Mouse (Mus musculus) CH12.LX (cell line): ENCODE results near the gene Ehd2. TPM values are rescaled to one million over a fixed set of nuclear protein-coding genes. Genes with fewer than 3 reads are reported as not detected.
A peak's percentile ranks its signal among the peaks of the same experiment; 100 is the strongest.

Experiments
- DNase-seq: peaks from one replicate; pipeline ENCODE4 v3.0.0-alpha.2; 2013; ENCODE audit errors: extremely low read depth
- H3K27ac ChIP-seq: 2 replicates; pipeline ENCODE4 v1.5.1; 2012; ENCODE audit warnings: low read depth, mild to moderate bottlenecking, control low read depth, moderate library complexity; ENCODE audit not compliant: insufficient read depth
- H3K27me3 ChIP-seq: replicated peaks from 2 replicates; pipeline ENCODE3; 2012; ENCODE audit warnings: inconsistent platforms
- H3K36me3 ChIP-seq, 2 experiments: replicated peaks in 1 of 2; 2 replicates each; pipeline versions ENCODE3 to v1.6.1; 2012; ENCODE audit warnings: inconsistent platforms in 1 of 2, low read length in 1 of 2, mild to moderate bottlenecking in 1 of 2, mixed read lengths in 1 of 2, moderate library complexity in 1 of 2; ENCODE audit not compliant: control insufficient read depth in 1 of 2, insufficient read depth in 1 of 2
- H3K4me1 ChIP-seq, 2 experiments: 2 replicates each; pipeline ENCODE4 v1.6.1; 2012; ENCODE audit warnings: inconsistent platforms in 1 of 2, moderate library complexity in 1 of 2; ENCODE audit not compliant: insufficient read depth in 2 of 2, control insufficient read depth in 1 of 2
- H3K4me2 ChIP-seq: 2 replicates; pipeline ENCODE4 v1.6.1; 2012; ENCODE audit warnings: low read depth, mild to moderate bottlenecking, control low read depth; ENCODE audit not compliant: poor library complexity, insufficient read depth, severe bottlenecking
- H3K4me3 ChIP-seq, 3 experiments: fragments of 150-350 bp in 1 of 3; sonication (generic) in 1 of 3; replicated peaks in 1 of 3; 2 replicates each; pipeline versions ENCODE3 to v1.5.1; 2011 to 2012; ENCODE audit warnings: low read depth in 2 of 3, low read length in 2 of 3, mild to moderate bottlenecking in 2 of 3, moderate library complexity in 2 of 3, control low read depth in 1 of 3, improper control_type of control experiment in 1 of 3, inconsistent platforms in 1 of 3, mixed read lengths in 1 of 3; ENCODE audit not compliant: poor library complexity in 1 of 3
- H3K79me2 ChIP-seq: replicated peaks from 2 replicates; pipeline ENCODE4 v1.6.1; 2012; ENCODE audit warnings: mild to moderate bottlenecking, moderate library complexity; ENCODE audit not compliant: control insufficient read depth, poor library complexity, insufficient read depth, severe bottlenecking; ENCODE audit errors: extremely low read depth
- H3K9ac ChIP-seq: 2 replicates; pipeline ENCODE4 v1.6.1; 2012; ENCODE audit warnings: low read depth, mild to moderate bottlenecking, control low read depth, moderate library complexity; ENCODE audit not compliant: insufficient read depth
- H3K9me3 ChIP-seq: replicated peaks from 2 replicates; pipeline ENCODE3; 2012; ENCODE audit warnings: low read length, inconsistent platforms, mixed read lengths
- BHLHE40 ChIP-seq: IDR thresholded peaks from 2 replicates; pipeline ENCODE4 v1.6.1; 2011; ENCODE audit warnings: mild to moderate bottlenecking, low read depth, low read length, improper control_type of control experiment
- CHD1 ChIP-seq: IDR thresholded peaks from 2 replicates; pipeline ENCODE4 v1.6.1; 2012; ENCODE audit warnings: low read depth, low read length, improper control_type of control experiment, inconsistent platforms
- CHD2 ChIP-seq: IDR thresholded peaks from 2 replicates; pipeline ENCODE4 v1.6.1; 2011; ENCODE audit warnings: low read length, improper control_type of control experiment
- CTCF ChIP-seq, 2 experiments: IDR thresholded peaks in 1 of 2; conservative IDR thresholded peaks in 1 of 2; 2 replicates each; pipeline ENCODE4 v1.5.1; 2011 to 2012; ENCODE audit warnings: low read depth in 2 of 2, low read length in 2 of 2, improper control_type of control experiment in 1 of 2, inconsistent platforms in 1 of 2, mild to moderate bottlenecking in 1 of 2, moderate library complexity in 1 of 2
- E2F4 ChIP-seq: IDR thresholded peaks from 2 replicates; pipeline ENCODE4 v1.6.1; 2011; ENCODE audit warnings: low read depth, low read length, improper control_type of control experiment; ENCODE audit not compliant: insufficient replicate concordance
- ELF1 ChIP-seq: IDR thresholded peaks from 2 replicates; pipeline ENCODE4 v1.6.1; 2014; ENCODE audit warnings: low read depth, mild to moderate bottlenecking, inconsistent platforms, low read length, improper control_type of control experiment
- EP300 ChIP-seq: IDR thresholded peaks from 2 replicates; pipeline ENCODE4 v1.6.1; 2011; ENCODE audit warnings: low read length, improper control_type of control experiment
- ETS1 ChIP-seq: conservative IDR thresholded peaks from 2 replicates; pipeline ENCODE4 v1.6.1; 2012; ENCODE audit warnings: low read depth, mild to moderate bottlenecking, inconsistent platforms, low read length, improper control_type of control experiment, moderate library complexity
- GABPA ChIP-seq: IDR thresholded peaks from 2 replicates; pipeline ENCODE4 v1.6.1; 2012; ENCODE audit warnings: low read depth, low read length, improper control_type of control experiment, inconsistent platforms; ENCODE audit not compliant: insufficient replicate concordance
- HCFC1 ChIP-seq: IDR thresholded peaks from 2 replicates; pipeline ENCODE4 v1.6.1; 2012; ENCODE audit warnings: low read depth, mild to moderate bottlenecking, inconsistent platforms, low read length, improper control_type of control experiment
- IRF4 ChIP-seq: IDR thresholded peaks from 2 replicates; pipeline ENCODE4 v1.6.1; 2014; ENCODE audit warnings: low read depth, mild to moderate bottlenecking, inconsistent platforms, low read length, improper control_type of control experiment
- JUN ChIP-seq: IDR thresholded peaks from 2 replicates; pipeline ENCODE4 v1.6.1; 2011; ENCODE audit warnings: low read depth, mild to moderate bottlenecking, low read length, improper control_type of control experiment, moderate library complexity; ENCODE audit not compliant: insufficient read depth
- JUND ChIP-seq: conservative IDR thresholded peaks from 2 replicates; pipeline ENCODE4 v1.6.1; 2011; ENCODE audit warnings: low read depth, low read length, improper control_type of control experiment
- KAT2A ChIP-seq: IDR thresholded peaks from 2 replicates; pipeline ENCODE4 v1.6.1; 2012; ENCODE audit warnings: low read length, improper control_type of control experiment, inconsistent platforms; ENCODE audit not compliant: insufficient replicate concordance
- MAFK ChIP-seq: IDR thresholded peaks from 2 replicates; pipeline ENCODE4 v1.6.1; 2011; ENCODE audit warnings: low read length, improper control_type of control experiment; ENCODE audit not compliant: insufficient replicate concordance
- MAX ChIP-seq: IDR thresholded peaks from 2 replicates; pipeline ENCODE4 v1.6.1; 2011; ENCODE audit warnings: low read length, improper control_type of control experiment
- MAZ ChIP-seq: IDR thresholded peaks from 2 replicates; pipeline ENCODE4 v1.6.1; 2012; ENCODE audit warnings: low read depth, mild to moderate bottlenecking, inconsistent platforms, low read length, improper control_type of control experiment, moderate library complexity
- MEF2A ChIP-seq: IDR thresholded peaks from 2 replicates; pipeline ENCODE4 v1.6.1; 2014; ENCODE audit warnings: low read depth, mild to moderate bottlenecking, inconsistent platforms, low read length, improper control_type of control experiment, borderline replicate concordance
- MXI1 ChIP-seq: IDR thresholded peaks from 2 replicates; pipeline ENCODE4 v1.6.1; 2011; ENCODE audit warnings: mild to moderate bottlenecking, low read depth, low read length, improper control_type of control experiment
- MYC ChIP-seq: IDR thresholded peaks from 2 replicates; pipeline ENCODE4 v1.6.1; 2011; ENCODE audit warnings: low read depth, mild to moderate bottlenecking, improper control_type of control experiment, low read length
- NELFE ChIP-seq: IDR thresholded peaks from 2 replicates; pipeline ENCODE4 v1.6.1; 2011; ENCODE audit warnings: low read depth, low read length, improper control_type of control experiment
- NRF1 ChIP-seq: IDR thresholded peaks from 2 replicates; pipeline ENCODE4 v1.6.1; 2014; ENCODE audit warnings: low read depth, mild to moderate bottlenecking, inconsistent platforms, low read length, improper control_type of control experiment, moderate library complexity
- PAX5 ChIP-seq: IDR thresholded peaks from 2 replicates; pipeline ENCODE4 v1.6.1; 2012; ENCODE audit warnings: low read length, inconsistent platforms, mixed read lengths
- POLR2A ChIP-seq: IDR thresholded peaks from 2 replicates; pipeline ENCODE4 v1.6.1; 2011; ENCODE audit warnings: low read depth, mild to moderate bottlenecking, improper control_type of control experiment, low read length
- POLR2AphosphoS2 ChIP-seq: IDR thresholded peaks from 2 replicates; pipeline ENCODE4 v1.6.1; 2011; ENCODE audit warnings: low read depth, low read length, improper control_type of control experiment
- RAD21 ChIP-seq: IDR thresholded peaks from 2 replicates; pipeline ENCODE4 v1.6.1; 2011; ENCODE audit warnings: low read depth, mild to moderate bottlenecking, low read length, improper control_type of control experiment, moderate library complexity
- RCOR1 ChIP-seq: conservative IDR thresholded peaks from 2 replicates; pipeline ENCODE4 v1.6.1; 2012; ENCODE audit warnings: low read depth, mild to moderate bottlenecking, inconsistent platforms, low read length, improper control_type of control experiment
- SIN3A ChIP-seq: IDR thresholded peaks from 2 replicates; pipeline ENCODE4 v1.6.1; 2012; ENCODE audit warnings: low read length, improper control_type of control experiment, inconsistent platforms
- SMC3 ChIP-seq: IDR thresholded peaks from 2 replicates; pipeline ENCODE4 v1.6.1; 2011; ENCODE audit warnings: low read depth, low read length, improper control_type of control experiment
- TBP ChIP-seq: conservative IDR thresholded peaks from 2 replicates; pipeline ENCODE4 v1.6.1; 2011; ENCODE audit warnings: low read depth, low read length, improper control_type of control experiment
- TCF12 ChIP-seq: IDR thresholded peaks from 2 replicates; pipeline ENCODE4 v1.6.1; 2014; ENCODE audit warnings: low read depth, mild to moderate bottlenecking, inconsistent platforms, low read length, improper control_type of control experiment
- UBTF ChIP-seq: IDR thresholded peaks from 2 replicates; pipeline ENCODE4 v1.6.1; 2012; ENCODE audit warnings: low read depth, mild to moderate bottlenecking, inconsistent platforms, low read length, improper control_type of control experiment, moderate library complexity
- USF1 ChIP-seq: IDR thresholded peaks from 2 replicates; pipeline ENCODE4 v1.6.1; 2014; ENCODE audit warnings: low read depth, mild to moderate bottlenecking, inconsistent platforms, low read length, improper control_type of control experiment
- USF2 ChIP-seq: conservative IDR thresholded peaks from 2 replicates; pipeline ENCODE4 v1.6.1; 2011; ENCODE audit warnings: low read depth, low read length, improper control_type of control experiment
- ZC3H11A ChIP-seq: IDR thresholded peaks from 2 replicates; pipeline ENCODE4 v1.6.1; 2012; ENCODE audit warnings: low read depth, mild to moderate bottlenecking, inconsistent platforms, low read length, improper control_type of control experiment
- ZKSCAN1 ChIP-seq: IDR thresholded peaks from 2 replicates; pipeline ENCODE4 v1.6.1; 2012; ENCODE audit warnings: low read depth, inconsistent platforms, low read length, improper control_type of control experiment, borderline replicate concordance
- ZMIZ1 ChIP-seq: IDR thresholded peaks from 2 replicates; pipeline ENCODE4 v1.6.1; 2012; ENCODE audit warnings: low read depth, mild to moderate bottlenecking, inconsistent platforms, low read length, improper control_type of control experiment
- ZNF384 ChIP-seq: IDR thresholded peaks from 2 replicates; pipeline ENCODE4 v1.6.1; 2012; ENCODE audit warnings: low read depth, low read length, improper control_type of control experiment, inconsistent platforms
- dilution Hi-C: fragments of 300-500 bp; cut with MboI; formaldehyde crosslinking; loops from 2 replicates; pipeline ENCODE4 v1.14.3; 2020; ENCODE audit warnings: low sequenced_read_pairs; ENCODE audit not compliant: extremely low pct_unique_long_range_greater_than_20kb, extremely low pct_ligation_motif_present
- in situ Hi-C: fragments of 300-500 bp; cut with MboI; formaldehyde crosslinking; loops from 3 replicates; pipeline ENCODE4 v1.14.3; 2019; ENCODE audit warnings: low sequenced_read_pairs, low pct_ligation_motif_present, low pct_unique_long_range_greater_than_20kb, mixed read lengths
- polyA plus RNA-seq: library from polyadenylated mRNA; unstranded; fragments of >175 nt; gene quantifications from 2 replicates; pipeline ENCODE4 v1.2.1, GENCODE M21; 2012; ENCODE audit warnings: low read depth; ENCODE audit not compliant: insufficient read length
- total RNA-seq, 2 experiments: library from RNA; depleted of rRNA; stranded (reverse); fragments of 300-350 nt in 1 of 2; fragments of >200 nt in 1 of 2; gene quantifications; 2 replicates each; pipeline ENCODE4 v1.2.3; 2012 to 2014

The Ehd2 gene
- total and polyA plus RNA-seq, 3 experiments: 1.2 to 7.0 (median 5.2) TPM

DNA sequence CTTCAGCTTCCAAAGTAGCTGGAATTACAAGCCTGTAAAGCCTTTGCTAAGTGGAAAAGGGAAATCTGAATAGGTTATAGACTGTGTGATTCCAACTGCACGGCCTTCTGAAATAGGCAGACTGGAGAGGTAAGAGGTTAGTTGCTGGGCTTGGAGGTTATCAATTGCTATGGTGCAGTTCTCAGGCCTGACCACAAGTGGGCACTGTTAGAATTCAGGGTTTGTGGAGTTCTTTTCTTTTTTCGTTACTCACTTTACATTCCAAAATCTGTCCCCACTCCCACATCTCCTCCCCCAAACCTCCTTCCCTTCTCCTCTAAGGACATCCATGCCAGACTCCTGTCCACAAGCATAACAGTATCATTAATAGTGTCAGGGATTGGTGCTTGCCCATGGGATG, 53.1 kb downstream of the Ehd2 start (continued):
- peak; percentile 63 for TF ChIP-seq SMC3
- TF ChIP-seq BHLHE40: no peak
- peak; percentile 52 for TF ChIP-seq RAD21
- TF ChIP-seq TBP: no peak

DNA sequence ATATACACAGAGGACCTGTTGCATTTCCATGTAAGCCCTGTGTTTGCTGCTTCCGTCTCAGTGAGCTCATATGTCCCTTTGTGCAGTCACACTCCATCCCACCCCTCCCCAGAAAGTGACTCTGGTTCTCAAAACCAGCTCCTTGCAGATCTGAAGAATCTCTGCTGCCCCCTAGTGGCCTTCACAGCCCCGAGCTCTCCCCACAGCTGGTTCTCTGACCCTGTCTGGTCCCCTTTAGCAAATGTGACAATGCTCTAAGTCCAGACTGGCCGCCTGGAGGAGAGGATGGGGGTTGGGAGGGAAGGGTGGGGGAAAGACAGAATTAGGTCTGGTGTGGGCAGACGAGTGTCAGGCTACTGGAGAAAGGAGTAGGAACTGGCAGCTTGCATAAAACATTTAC, 55.2 kb downstream of the Ehd2 start:
- no peak overlapping the region for H3K9ac ChIP-seq
- H3K79me2 ChIP-seq: no peaks in the 10 kb centered on the region
- no peak overlapping the region for H3K4me3 ChIP-seq
- in situ Hi-C loops (no loop called here), dilution Hi-C loops (no loop called here)
- H3K27ac ChIP-seq: no peak overlapping the region
- peaks cover 5 to 10% of the 10 kb centered on the region in 2 experiments; a peak in 3 of 4 replicates for H3K4me1 ChIP-seq
- TF ChIP-seq ZC3H11A (no peak), NELFE (no peak), USF2 (no peak), KAT2A (no peak), MAX (no peak), E2F4 (no peak), MEF2A (no peak), NRF1 (no peak), CHD1 (no peak), JUND (no peak), ZNF384 (no peak), SMC3 (peak; percentile 66), UBTF (no peak), HCFC1 (no peak), ETS1 (no peak), RCOR1 (no peak), IRF4 (no peak), MAZ (0 out of 2 replicates have a peak, but pooled peaks have one; percentile 59), GABPA (no peak), TBP (no peak), MXI1 (no peak), USF1 (no peak), CTCF (conservative IDR thresholded peaks at IDR 0.05 in 1 of 2, IDR thresholded peaks at IDR 0.05 in 1 of 2; ENCODE audit: low read depth in 2 of 2, low read length in 2 of 2) (peak; percentile 64 to 88), SIN3A (no peak), MAFK (no peak), CHD2 (0 out of 2 replicates have a peak, but pooled peaks have one; percentile 20), TCF12 (no peak), EP300 (no peak), ZMIZ1 (no peak), JUN (no peak), MYC (no peak), POLR2A (no peak), BHLHE40 (no peak), PAX5 (no peak), POLR2AphosphoS2 (no peak), RAD21 (peak; percentile 78), ELF1 (peak; percentile 40; the same call in 1 of the 2 replicates), ZKSCAN1 (no peak)
- H3K27me3 ChIP-seq: peaks cover 9% of the 10 kb centered on the region
- H3K4me2 ChIP-seq: no peak overlapping the region
- no peaks in the 10 kb centered on the region for H3K9me3 ChIP-seq
- DNase-seq: peak; percentile 86
- peaks cover 8 to 14% of the 10 kb centered on the region in 2 experiments for H3K36me3 ChIP-seq
